Mouse (Mus musculus): ENCODE measurements around the gene Ttc39a. TPM values are rescaled to one million over a fixed set of nuclear protein-coding genes. Genes with fewer than 3 reads are reported as not detected.

The Ttc39a gene
- polyA plus RNA-seq, 1 experiment from 2014 or later, result 12.0 TPM

DNA sequence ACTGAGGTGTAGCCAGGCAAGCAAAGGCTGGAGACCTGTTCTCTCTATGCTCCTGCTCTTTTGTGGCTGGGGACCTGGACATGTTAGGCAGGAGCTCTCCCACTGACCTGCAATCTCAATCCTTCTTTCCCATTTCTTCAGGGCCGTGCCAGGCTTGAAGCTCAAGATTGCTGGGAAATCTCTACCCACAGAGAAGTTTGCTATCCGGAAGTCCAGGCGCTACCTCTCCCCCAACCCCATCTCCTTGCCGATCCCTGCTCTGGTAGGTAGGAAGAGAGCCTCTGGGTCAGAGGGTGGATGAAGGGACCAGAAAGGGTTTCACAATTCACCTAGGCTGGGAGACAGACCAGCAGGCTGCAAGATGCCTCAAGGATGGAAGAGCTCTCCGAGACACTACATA, 34.0 kb downstream of the Ttc39a start:
- Histone ChIP-seq H3K4me3 (ENCODE audit: low read depth, low read length) (no peak overlapping the region), H3K27me3 (replicated peaks; ENCODE audit: control insufficient read depth, insufficient read depth, low read length) (no peaks in the 10 kb centered on the region), H3K4me2 (0 out of 2 replicates have a peak overlapping the region, but pooled peaks have one; percentile 14), H3K27ac (ENCODE audit: low read depth, low read length) (peak overlapping the region; percentile 82), H3K9ac (ENCODE audit: low read depth, low read length) (peak overlapping the region; percentile 6; the same call in 1 of the 2 replicates), H3K9me3 (ENCODE audit: control insufficient read depth, low read length) (no peaks in the 10 kb centered on the region), H3K4me1 (replicated peaks; ENCODE audit: control insufficient read depth, insufficient read depth, low read length) (peaks cover 54% of the 10 kb centered on the region), H3K36me3 (ENCODE audit: control insufficient read depth, insufficient read depth, low read length) (no peaks in the 10 kb centered on the region)
- WGBS, result 90% methylated on average over 5 of the region's 5 CpGs
- ATAC-seq (replicated peaks; ENCODE audit: low FRiP score), result no peak
- no peak for DNase-seq (ENCODE audit: low spot score)

DNA sequence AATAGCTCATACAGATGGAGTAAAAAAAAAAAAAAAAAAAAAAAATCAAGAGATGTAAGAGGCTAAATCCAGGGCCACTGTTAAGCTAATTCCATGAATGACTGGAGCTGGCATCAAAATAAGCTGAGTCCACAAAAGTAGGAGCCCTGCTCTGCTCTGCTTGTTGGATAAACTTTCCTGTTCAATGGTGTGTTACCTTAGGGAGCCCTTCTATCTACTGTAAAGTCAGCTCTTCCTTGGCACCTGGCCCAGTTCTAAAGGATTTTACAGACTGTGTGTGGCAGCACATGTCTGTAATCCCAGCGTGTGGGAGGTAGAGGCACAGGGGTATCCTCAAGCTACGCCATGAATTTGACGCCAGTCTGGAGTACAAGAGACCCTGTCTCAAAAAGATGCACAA, 34.6 kb downstream of the Ttc39a start:
- H3K4me1 ChIP-seq (replicated peaks; ENCODE audit: control insufficient read depth, insufficient read depth, low read length), result peaks cover 58% of the 10 kb centered on the region
- no peak overlapping the region for H3K4me3 ChIP-seq (ENCODE audit: low read depth, low read length)
- H3K36me3 ChIP-seq (ENCODE audit: control insufficient read depth, insufficient read depth, low read length), result no peaks in the 10 kb centered on the region
- WGBS, result 83% methylated on average over 3 of the region's 3 CpGs
- H3K27ac ChIP-seq (ENCODE audit: low read depth, low read length), result no peak overlapping the region
- H3K27me3 ChIP-seq (replicated peaks; ENCODE audit: control insufficient read depth, insufficient read depth, low read length), result no peaks in the 10 kb centered on the region
- DNase-seq (ENCODE audit: low spot score), result no peak
- H3K4me2 ChIP-seq, result no peak overlapping the region
- no peak for ATAC-seq (replicated peaks; ENCODE audit: low FRiP score)
- no peak overlapping the region for H3K9ac ChIP-seq (ENCODE audit: low read depth, low read length)
- no peaks in the 10 kb centered on the region for H3K9me3 ChIP-seq (ENCODE audit: control insufficient read depth, low read length)

DNA sequence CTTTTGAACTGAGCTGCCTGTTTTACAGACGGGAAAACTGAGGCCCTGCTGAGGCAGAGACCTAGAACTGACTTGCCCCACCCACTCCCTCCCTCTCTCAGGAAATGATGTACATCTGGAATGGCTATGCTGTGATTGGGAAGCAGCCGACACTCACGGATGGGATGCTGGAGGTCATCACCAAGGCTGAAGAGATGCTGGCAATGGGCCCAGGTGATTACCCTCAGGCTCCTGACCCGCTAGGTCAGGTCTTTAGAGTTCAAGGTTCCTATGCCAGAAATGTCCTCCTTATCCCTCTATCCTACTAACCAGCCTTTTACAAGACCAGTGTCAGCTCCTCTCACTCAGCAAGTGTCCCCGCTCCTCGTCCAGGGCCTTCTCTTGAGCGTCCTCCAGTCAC, 35.7 kb downstream of the Ttc39a start:
- 87% methylated on average over 7 of the region's 7 CpGs for WGBS
- H3K27ac ChIP-seq (ENCODE audit: low read depth, low read length), result no peak overlapping the region

DNA sequence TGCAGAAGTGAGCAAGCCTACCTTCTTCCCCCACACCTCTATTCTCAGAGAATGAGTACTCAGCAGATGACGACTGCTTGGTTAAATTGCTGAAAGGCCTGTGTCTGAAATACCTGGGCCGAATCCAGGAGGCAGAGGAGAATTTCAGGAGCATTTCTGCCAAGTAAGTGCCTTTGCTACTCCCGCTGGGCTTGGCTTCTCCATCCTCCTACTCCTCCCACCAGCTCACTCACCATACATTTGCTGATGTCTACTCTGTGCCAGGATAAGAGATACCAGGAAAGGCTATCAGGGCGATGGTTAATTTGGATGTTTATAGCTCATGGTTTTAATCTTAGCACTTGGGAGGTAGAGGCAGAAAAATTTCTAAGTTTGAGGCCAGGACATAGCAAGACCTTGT, 36.2 kb downstream of the Ttc39a start:
- no peak overlapping the region for H3K4me3 ChIP-seq (ENCODE audit: low read depth, low read length)
- H3K36me3 ChIP-seq (ENCODE audit: control insufficient read depth, insufficient read depth, low read length), result no peaks in the 10 kb centered on the region
- 75% methylated on average over 4 of the region's 4 CpGs for WGBS
- H3K4me1 ChIP-seq (replicated peaks; ENCODE audit: control insufficient read depth, insufficient read depth, low read length), result peaks cover 65% of the 10 kb centered on the region
- H3K27me3 ChIP-seq (replicated peaks; ENCODE audit: control insufficient read depth, insufficient read depth, low read length), result no peaks in the 10 kb centered on the region
- H3K27ac ChIP-seq (ENCODE audit: low read depth, low read length), result no peak overlapping the region
- DNase-seq (ENCODE audit: low spot score) (no peak), ATAC-seq (replicated peaks; ENCODE audit: low FRiP score) (no peak)
- no peaks in the 10 kb centered on the region for H3K9me3 ChIP-seq (ENCODE audit: control insufficient read depth, low read length)
- H3K9ac ChIP-seq (ENCODE audit: low read depth, low read length), result no peak overlapping the region
- H3K4me2 ChIP-seq, result no peak overlapping the region

More for the DNA sequence above, 35.7 kb downstream of the Ttc39a start:
- H3K9me3 ChIP-seq (ENCODE audit: control insufficient read depth, low read length), result no peaks in the 10 kb centered on the region
- no peak for DNase-seq (ENCODE audit: low spot score)
- no peaks in the 10 kb centered on the region for H3K36me3 ChIP-seq (ENCODE audit: control insufficient read depth, insufficient read depth, low read length)
- no peak overlapping the region for H3K9ac ChIP-seq (ENCODE audit: low read depth, low read length)
- no peak overlapping the region for H3K4me3 ChIP-seq (ENCODE audit: low read depth, low read length)
- no peaks in the 10 kb centered on the region for H3K27me3 ChIP-seq (replicated peaks; ENCODE audit: control insufficient read depth, insufficient read depth, low read length)
- no peak for ATAC-seq (replicated peaks; ENCODE audit: low FRiP score)
- H3K4me1 ChIP-seq (replicated peaks; ENCODE audit: control insufficient read depth, insufficient read depth, low read length), result peaks cover 65% of the 10 kb centered on the region
- H3K4me2 ChIP-seq, result no peak overlapping the region

DNA sequence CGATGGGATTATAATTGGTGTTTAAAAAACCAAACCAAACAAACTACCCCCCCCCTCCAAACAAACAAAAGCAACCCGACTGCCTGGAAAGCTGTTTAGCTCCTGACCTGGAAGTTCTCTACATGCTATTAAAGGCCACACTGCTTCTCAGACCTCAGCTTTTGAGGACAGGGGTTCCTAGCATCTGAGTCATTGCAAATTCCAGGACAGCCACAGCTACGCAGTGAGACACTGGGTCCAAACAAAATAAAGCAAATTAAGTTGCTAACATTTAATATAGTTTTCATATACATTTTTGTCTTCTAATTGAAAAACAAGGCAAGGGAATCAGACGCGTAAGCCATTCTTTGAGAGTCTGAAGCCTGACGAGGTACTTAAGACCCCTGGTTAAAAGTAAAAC, 38.0 kb downstream of the Ttc39a start:
- Histone ChIP-seq H3K9ac (ENCODE audit: low read depth, low read length) (no peak overlapping the region), H3K9me3 (ENCODE audit: control insufficient read depth, low read length) (no peaks in the 10 kb centered on the region), H3K27ac (ENCODE audit: low read depth, low read length) (no peak overlapping the region), H3K4me3 (ENCODE audit: low read depth, low read length) (no peak overlapping the region), H3K4me1 (replicated peaks; ENCODE audit: control insufficient read depth, insufficient read depth, low read length) (peaks cover 50% of the 10 kb centered on the region), H3K27me3 (replicated peaks; ENCODE audit: control insufficient read depth, insufficient read depth, low read length) (no peaks in the 10 kb centered on the region), H3K4me2 (no peak overlapping the region), H3K36me3 (ENCODE audit: control insufficient read depth, insufficient read depth, low read length) (no peaks in the 10 kb centered on the region)
- 84% methylated on average over 6 of the region's 6 CpGs for WGBS
- DNase-seq (ENCODE audit: low spot score) (no peak), ATAC-seq (replicated peaks; ENCODE audit: low FRiP score) (no peak)

DNA sequence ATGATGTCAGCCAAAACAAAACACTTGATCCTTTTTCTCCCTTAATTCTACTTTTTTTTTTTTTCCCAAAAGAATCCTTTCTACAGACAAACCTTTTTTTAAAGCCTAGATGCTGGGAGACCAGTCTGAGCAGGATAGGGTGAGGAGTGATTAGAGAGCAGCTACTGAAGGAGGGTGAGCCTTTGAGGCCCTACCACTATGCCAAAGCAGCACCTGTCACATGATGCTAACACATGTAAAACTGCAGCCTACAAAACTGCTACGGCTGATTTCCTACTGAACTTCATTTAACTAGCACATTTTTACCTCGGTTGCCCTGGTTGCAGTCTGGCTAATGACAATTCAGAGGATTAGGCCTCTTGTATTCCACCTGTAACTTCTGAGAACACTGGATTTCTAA, 38.5 kb downstream of the Ttc39a start:
- Histone ChIP-seq H3K27ac (ENCODE audit: low read depth, low read length) (peak overlapping the region; percentile 55; the same call in 1 of the 2 replicates), H3K36me3 (ENCODE audit: control insufficient read depth, insufficient read depth, low read length) (no peaks in the 10 kb centered on the region), H3K9ac (ENCODE audit: low read depth, low read length) (peak overlapping the region; percentile 17; the same call in 1 of the 2 replicates), H3K4me1 (replicated peaks; ENCODE audit: control insufficient read depth, insufficient read depth, low read length) (peaks cover 46% of the 10 kb centered on the region), H3K4me3 (ENCODE audit: low read depth, low read length) (no peak overlapping the region), H3K9me3 (ENCODE audit: control insufficient read depth, low read length) (no peaks in the 10 kb centered on the region), H3K27me3 (replicated peaks; ENCODE audit: control insufficient read depth, insufficient read depth, low read length) (no peaks in the 10 kb centered on the region), H3K4me2 (peak overlapping the region; percentile 44)
- ATAC-seq (replicated peaks; ENCODE audit: low FRiP score), result peak; percentile 76
- 66% methylated on average over 2 of the region's 2 CpGs for WGBS
- DNase-seq (ENCODE audit: low spot score), result no peak

DNA sequence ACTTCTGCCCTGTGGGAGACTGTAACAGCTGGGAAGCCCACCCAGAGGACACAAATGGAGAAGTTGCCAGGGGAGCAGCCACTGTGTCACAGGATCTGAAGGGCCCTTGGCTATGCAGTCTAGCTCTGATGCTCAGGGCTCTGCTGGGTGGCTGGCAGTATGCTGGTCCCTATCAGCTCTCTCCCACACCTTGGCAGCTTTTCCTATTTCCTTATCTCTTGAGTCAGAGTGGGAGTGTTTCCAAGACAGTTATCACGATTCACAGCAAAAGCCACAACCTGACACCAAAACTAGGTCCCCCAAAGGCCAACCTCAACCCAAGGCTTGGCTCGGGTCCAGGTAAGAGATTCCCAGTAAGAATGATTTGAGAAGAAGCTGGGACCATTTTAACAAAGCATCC, 39.0 kb downstream of the Ttc39a start:
- peaks cover 43% of the 10 kb centered on the region for H3K4me1 ChIP-seq (replicated peaks; ENCODE audit: control insufficient read depth, insufficient read depth, low read length)
- DNase-seq (ENCODE audit: low spot score), result no peak
- H3K4me2 ChIP-seq, result peak overlapping the region; percentile 44
- no peaks in the 10 kb centered on the region for H3K9me3 ChIP-seq (ENCODE audit: control insufficient read depth, low read length)
- H3K9ac ChIP-seq (ENCODE audit: low read depth, low read length), result peak overlapping the region; percentile 17; the same call in 1 of the 2 replicates
- ATAC-seq (replicated peaks; ENCODE audit: low FRiP score), result peak; percentile 98
- no peaks in the 10 kb centered on the region for H3K36me3 ChIP-seq (ENCODE audit: control insufficient read depth, insufficient read depth, low read length)
- 24% methylated on average over 2 of the region's 2 CpGs for WGBS
- peak overlapping the region; percentile 55; the same call in 1 of the 2 replicates for H3K27ac ChIP-seq (ENCODE audit: low read depth, low read length)
- H3K27me3 ChIP-seq (replicated peaks; ENCODE audit: control insufficient read depth, insufficient read depth, low read length), result no peaks in the 10 kb centered on the region
- no peak overlapping the region for H3K4me3 ChIP-seq (ENCODE audit: low read depth, low read length)

DNA sequence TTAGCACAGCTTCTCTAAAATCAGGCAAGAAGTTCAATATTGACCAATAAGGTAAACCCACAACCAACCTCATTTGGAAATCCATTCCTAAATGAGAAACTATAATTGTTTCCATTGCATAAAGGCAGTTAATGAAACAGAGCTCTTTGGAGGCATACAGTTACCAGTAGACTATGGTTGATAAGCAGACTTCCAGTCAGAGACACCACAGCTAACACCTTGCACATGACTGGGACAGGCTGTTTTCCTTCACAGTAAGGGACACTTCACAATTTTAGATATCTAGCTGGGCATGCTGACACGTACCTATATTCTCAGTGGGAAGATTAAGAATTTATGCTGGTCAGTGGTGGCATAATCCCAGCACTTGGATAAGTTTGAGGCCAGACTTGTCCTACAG, 39.5 kb downstream of the Ttc39a start:
- Histone ChIP-seq H3K4me1 (replicated peaks; ENCODE audit: control insufficient read depth, insufficient read depth, low read length) (peaks cover 40% of the 10 kb centered on the region), H3K9ac (ENCODE audit: low read depth, low read length) (no peak overlapping the region), H3K4me3 (ENCODE audit: low read depth, low read length) (no peak overlapping the region), H3K4me2 (peak overlapping the region; percentile 44), H3K9me3 (ENCODE audit: control insufficient read depth, low read length) (no peaks in the 10 kb centered on the region), H3K27ac (ENCODE audit: low read depth, low read length) (peak overlapping the region; percentile 26; the same call in 1 of the 2 replicates), H3K27me3 (replicated peaks; ENCODE audit: control insufficient read depth, insufficient read depth, low read length) (no peaks in the 10 kb centered on the region), H3K36me3 (ENCODE audit: control insufficient read depth, insufficient read depth, low read length) (no peaks in the 10 kb centered on the region)
- peak; percentile 52 for ATAC-seq (replicated peaks; ENCODE audit: low FRiP score)
- WGBS, result 37% methylated on average over 1 of the region's 1 CpGs
- DNase-seq (ENCODE audit: low spot score), result no peak

DNA sequence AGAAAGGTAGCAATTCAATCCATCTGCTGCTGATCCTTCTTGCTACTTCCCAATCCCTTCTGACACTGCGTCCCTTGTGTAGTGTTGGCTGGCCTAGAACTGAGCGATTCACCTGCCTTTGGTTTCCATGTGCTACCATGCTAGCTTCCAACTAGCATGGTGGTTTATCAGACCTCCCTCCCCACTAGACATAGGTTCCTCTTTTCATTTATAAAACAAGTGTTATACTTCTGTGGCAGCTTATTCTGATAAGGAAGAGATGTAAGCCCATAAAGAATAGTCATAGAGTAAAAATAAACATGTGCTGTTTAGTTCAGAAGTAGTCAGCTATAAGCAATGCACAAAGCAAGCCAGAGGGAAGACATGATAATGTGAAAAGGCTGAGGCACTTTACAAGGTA, 42.1 kb downstream of the Ttc39a start:
- no peak overlapping the region for H3K4me2 ChIP-seq
- no peaks in the 10 kb centered on the region for H3K36me3 ChIP-seq (ENCODE audit: control insufficient read depth, insufficient read depth, low read length)
- no peak overlapping the region for H3K27ac ChIP-seq (ENCODE audit: low read depth, low read length)
- H3K27me3 ChIP-seq (replicated peaks; ENCODE audit: control insufficient read depth, insufficient read depth, low read length), result no peaks in the 10 kb centered on the region
- H3K9ac ChIP-seq (ENCODE audit: low read depth, low read length), result no peak overlapping the region
- no peaks in the 10 kb centered on the region for H3K9me3 ChIP-seq (ENCODE audit: control insufficient read depth, low read length)
- 95% methylated on average over 2 of the region's 2 CpGs for WGBS
- DNase-seq (ENCODE audit: low spot score) (no peak), ATAC-seq (replicated peaks; ENCODE audit: low FRiP score) (no peak)
- peaks cover 27% of the 10 kb centered on the region for H3K4me1 ChIP-seq (replicated peaks; ENCODE audit: control insufficient read depth, insufficient read depth, low read length)
- H3K4me3 ChIP-seq (ENCODE audit: low read depth, low read length), result no peak overlapping the region

All from liver, embryonic 11.5 days (tissue).